23 mouse cellular contexts compared by ENCODE assay signal in genomic region chr9:65480071-65480470, GRCm38 (mm10). TPM values are rescaled to one million over a fixed set of nuclear protein-coding genes. Genes with fewer than 3 reads are reported as not detected.
"Had no signal": no experiment of that assay in that cellular context is flagged by ENCODE, and none has a peak within 500 bp of the region (broad histone marks: within the 10 kb centered on the region; RNA-seq: fewer than 3 reads in every experiment).

No protein-coding gene starts in this region.

- H3K4me1 ChIP-seq: liver, embryonic 15.5 days; midbrain, embryonic 10.5 days; midbrain, embryonic 13.5 days; midbrain, embryonic 15.5 days; neural tube, embryonic 13.5 days; neural tube, embryonic 15.5 days had no signal

- H3K9me3 ChIP-seq: liver, embryonic 15.5 days; midbrain, embryonic 10.5 days; midbrain, embryonic 13.5 days; midbrain, embryonic 15.5 days; neural tube, embryonic 13.5 days; neural tube, embryonic 15.5 days had no signal

- H3K4me3 ChIP-seq: liver, embryonic 15.5 days; midbrain, embryonic 10.5 days; midbrain, embryonic 13.5 days; midbrain, embryonic 15.5 days; myocyte; neural tube, embryonic 13.5 days; neural tube, embryonic 15.5 days had no signal

- H3K4me2 ChIP-seq: liver, embryonic 15.5 days; lung, embryonic 14.5 days; midbrain, embryonic 13.5 days; midbrain, embryonic 15.5 days; neural tube, embryonic 13.5 days; neural tube, embryonic 15.5 days had no signal

- ATAC-seq: midbrain, embryonic 13.5 days; midbrain, embryonic 15.5 days had no signal

- H3K27me3 ChIP-seq: liver, embryonic 15.5 days; midbrain, embryonic 13.5 days; midbrain, embryonic 15.5 days; neural tube, embryonic 13.5 days; neural tube, embryonic 15.5 days had no signal

- H3K9ac ChIP-seq: liver, embryonic 15.5 days; lung, embryonic 14.5 days; midbrain, embryonic 13.5 days; midbrain, embryonic 15.5 days; neural tube, embryonic 13.5 days; neural tube, embryonic 15.5 days had no signal

- DNase-seq: lung, adult 18-20 months; lung, embryonic 14.5 days; lung, postnatal 10 days; lung, postnatal 4 days; retina, postnatal 1 day; right cerebral cortex, adult 18-20 months; right cerebral cortex, postnatal 25 days; right cerebral cortex, postnatal 4 days; spleen, adult 18-20 months; thymus, adult 18-20 months; thymus, postnatal 14 days; thymus, postnatal 36 days had no signal

- H3K27ac ChIP-seq: liver, embryonic 15.5 days; midbrain, embryonic 10.5 days; midbrain, embryonic 13.5 days; midbrain, embryonic 15.5 days; neural tube, embryonic 13.5 days; neural tube, embryonic 15.5 days had no signal

RNA-seq across cellular contexts. Expression of gene Ankdd1a, which starts 39.9 kb away (rescaled TPM):
- polyA plus RNA-seq: liver, embryonic 15.5 days; lung, embryonic 16.5 days; midbrain, embryonic 10.5 days; small intestine, adult 2 months; stomach, embryonic 14.5 days had no signal

RNA-seq across cellular contexts. Expression of gene Slc51b, which starts 57.3 kb away (rescaled TPM):
- polyA plus RNA-seq: liver, embryonic 15.5 days; lung, embryonic 14.5 days; lung, embryonic 16.5 days; midbrain, embryonic 10.5 days; midbrain, embryonic 13.5 days; midbrain, embryonic 15.5 days; myocyte; neural tube, embryonic 11.5 days; neural tube, embryonic 13.5 days; neural tube, embryonic 15.5 days; stomach, embryonic 14.5 days had no signal
